Mouse (Mus musculus) limb, embryonic 10.5 days (tissue): ENCODE measurements around the gene Sipa1. TPM values are rescaled to one million over a fixed set of nuclear protein-coding genes. Genes with fewer than 3 reads are reported as not detected.

ENCODE experiments used
- DNase-seq: peaks from one replicate; pipeline ENCODE4 v3.0.0-alpha.2; 2017; ENCODE audit warnings: low spot score
- H3K27ac ChIP-seq: fragments of 300-500 bp; sonication (generic); 2 replicates; pipeline ENCODE4 v1.5.1; 2016; ENCODE audit warnings: mild to moderate bottlenecking
- H3K27me3 ChIP-seq: fragments of 300-500 bp; sonication (generic); 2 replicates; pipeline ENCODE4 v1.6.1; 2016; ENCODE audit warnings: low read depth, mild to moderate bottlenecking; ENCODE audit not compliant: poor library complexity, severe bottlenecking
- H3K36me3 ChIP-seq: fragments of 300-500 bp; sonication (generic); 2 replicates; pipeline ENCODE4 v1.6.1; 2016; ENCODE audit warnings: mild to moderate bottlenecking, moderate library complexity
- H3K4me1 ChIP-seq: fragments of 300-500 bp; sonication (generic); 2 replicates; pipeline ENCODE4 v1.6.1; 2016
- H3K4me3 ChIP-seq: fragments of 300-500 bp; sonication (generic); 2 replicates; pipeline ENCODE4 v1.5.1; 2016; ENCODE audit warnings: mild to moderate bottlenecking, moderate library complexity
- H3K9me3 ChIP-seq: fragments of 300-500 bp; sonication (generic); replicated peaks from 2 replicates; pipeline ENCODE4 v1.6.1; 2016; ENCODE audit warnings: mild to moderate bottlenecking
- WGBS: fragments of 180-500 bp; shearing (Covaris S2); methylation state at CpG from one replicate; pipeline ENCODE4 v1.1.7; 2016; 5-methylcytosine and 5-hydroxymethylcytosine counted together
- microRNA-seq: library from miRNA; unstranded; fragments of <30 nt; microRNA quantifications from one replicate; pipeline ENCODE4, GENCODE M21; 2017
- polyA plus RNA-seq: library from polyadenylated mRNA; unstranded; fragments of >200 nt; fragmentation: Nextera tagmentation; extraction: Ambion mirVana; gene quantifications from 2 replicates; pipeline ENCODE4 v1.2.1, GENCODE M21; 2016

The Sipa1 gene
- polyA plus RNA-seq, 1 experiment from 2014 or later = 35.9 TPM

- H3K4me3 ChIP-seq = no peak overlapping the region
- no peaks in the 10 kb centered on the region for H3K9me3 ChIP-seq
- 95% methylated on average over 7 of the region's 7 CpGs for WGBS
- H3K27ac ChIP-seq = no peak overlapping the region
- H3K36me3 ChIP-seq = peaks cover 68% of the 10 kb centered on the region
- peaks cover 33% of the 10 kb centered on the region for H3K4me1 ChIP-seq
- DNase-seq = no peak
- H3K27me3 ChIP-seq = no peaks in the 10 kb centered on the region
These were observed 58.4 kb downstream of the Sipa1 start for GRCm38 (mm10) chr19:5605126-5605525.

GRCm38 (mm10) chr19:5603664-5604063 lies 59.8 kb downstream of the Sipa1 start:
- Histone ChIP-seq H3K27ac (no peak overlapping the region), H3K27me3 (no peaks in the 10 kb centered on the region), H3K9me3 (no peaks in the 10 kb centered on the region), H3K4me1 (peaks cover 23% of the 10 kb centered on the region), H3K36me3 (peaks cover 63% of the 10 kb centered on the region), H3K4me3 (peak overlapping the region; percentile 88; the same call in 1 of the 2 replicates)
- no peak for DNase-seq
- WGBS = 90% methylated on average over 7 of the region's 7 CpGs

GRCm38 (mm10) chr19:5601752-5602541 lies 61.6 kb downstream of the Sipa1 start, which contains the start of gene Rnaseh2c:
Gene Rnaseh2c (plus strand): TSS chr19:5601873.
- Histone ChIP-seq H3K36me3 (peaks cover 46% of the 10 kb centered on the region), H3K27ac (peak within 1 kb of the TSS; percentile 90), H3K4me1 (peaks cover 19% of the 10 kb centered on the region), H3K4me3 (peak within 1 kb of the TSS; percentile 88), H3K9me3 (no peaks in the 10 kb centered on the region), H3K27me3 (no peaks in the 10 kb centered on the region)
- DNase-seq = peak; percentile 78
- under 1% methylated on average over 64 of the region's 64 CpGs for WGBS

Small RNA genes lying within 50 kb of the gene (microRNA-seq; reads per million reads assigned to microRNA genes)
- not detected for gene Mir6987

Other genes starting within 250 kb of the Sipa1 start
- gene Drap1, start 238.7 kb downstream of the Sipa1 start, polyA plus RNA-seq = 224 and 246 TPM in 2 replicates
- gene AI837181, start 238.6 kb downstream of the Sipa1 start, polyA plus RNA-seq = 59.7 and 68.8 TPM in 2 replicates
- not detected in 2 replicates for gene Fosl1, start 216.2 kb downstream of the Sipa1 start, polyA plus RNA-seq
- 8.9 and 9.7 TPM in 2 replicates for gene Ccdc85b, start 205.8 kb downstream of the Sipa1 start, polyA plus RNA-seq
- gene Fibp, start 203.1 kb downstream of the Sipa1 start, polyA plus RNA-seq = 111 and 132 TPM in 2 replicates
- 1.6 and 1.9 TPM in 2 replicates for gene Ctsw, start 195.2 kb downstream of the Sipa1 start, polyA plus RNA-seq
- 85.6 and 99.7 TPM in 2 replicates for gene Efemp2, start 189.8 kb downstream of the Sipa1 start, polyA plus RNA-seq
- 38.2 and 40.4 TPM in 2 replicates for gene Mus81, start 175.3 kb downstream of the Sipa1 start, polyA plus RNA-seq
- gene Cfl1, start 173.3 kb downstream of the Sipa1 start, polyA plus RNA-seq = 3,106 and 3,128 TPM in 2 replicates
- gene 1700020D05Rik, start 159.9 kb downstream of the Sipa1 start, polyA plus RNA-seq = not detected in 2 replicates
- 4.1 and 7.0 TPM in 2 replicates for gene Snx32, start 153.2 kb downstream of the Sipa1 start, polyA plus RNA-seq
- gene Ovol1, start 103.1 kb downstream of the Sipa1 start, polyA plus RNA-seq = 0.74 and 0.86 TPM in 2 replicates
- gene Ap5b1, start 95.7 kb downstream of the Sipa1 start, polyA plus RNA-seq = 1.2 and 1.4 TPM in 2 replicates
- 197 and 205 TPM in 2 replicates for gene Rnaseh2c, start 61.8 kb downstream of the Sipa1 start, polyA plus RNA-seq
- 51.5 and 59.3 TPM in 2 replicates for gene Kat5, start 53.5 kb downstream of the Sipa1 start, polyA plus RNA-seq
- gene Rela, start 26.2 kb downstream of the Sipa1 start, polyA plus RNA-seq = 31.5 and 39.6 TPM in 2 replicates
- gene Map3k11, start 25.0 kb upstream of the Sipa1 start, polyA plus RNA-seq = 35.3 and 42.2 TPM in 2 replicates
- 31.6 and 34.3 TPM in 2 replicates for gene Pcnx3, start 25.2 kb upstream of the Sipa1 start, polyA plus RNA-seq
- gene Kcnk7, start 40.7 kb upstream of the Sipa1 start, polyA plus RNA-seq = not detected in 2 replicates
- gene Ehbp1l1, start 62.6 kb upstream of the Sipa1 start, polyA plus RNA-seq = 8.4 and 9.2 TPM in 2 replicates
- gene Fam89b, start 65.9 kb upstream of the Sipa1 start, polyA plus RNA-seq = 158 TPM in 2 replicates
- gene Ltbp3, start 77.2 kb upstream of the Sipa1 start, polyA plus RNA-seq = 2.2 and 3.4 TPM in 2 replicates
- gene Scyl1, start 107.7 kb upstream of the Sipa1 start, polyA plus RNA-seq = 71.6 and 78.5 TPM in 2 replicates
- 43.5 and 48.7 TPM in 2 replicates for gene Frmd8, start 211.6 kb upstream of the Sipa1 start, polyA plus RNA-seq
- gene Slc25a45, start 214.1 kb upstream of the Sipa1 start, polyA plus RNA-seq = 1.8 TPM in 2 replicates
- gene Tigd3, start 230.4 kb upstream of the Sipa1 start, polyA plus RNA-seq = 5.2 and 5.9 TPM in 2 replicates
- gene Dpf2, start 249.3 kb upstream of the Sipa1 start, polyA plus RNA-seq = 223 and 240 TPM in 2 replicates